8 mouse cellular contexts compared by ENCODE assay signal in the genomic region with DNA sequence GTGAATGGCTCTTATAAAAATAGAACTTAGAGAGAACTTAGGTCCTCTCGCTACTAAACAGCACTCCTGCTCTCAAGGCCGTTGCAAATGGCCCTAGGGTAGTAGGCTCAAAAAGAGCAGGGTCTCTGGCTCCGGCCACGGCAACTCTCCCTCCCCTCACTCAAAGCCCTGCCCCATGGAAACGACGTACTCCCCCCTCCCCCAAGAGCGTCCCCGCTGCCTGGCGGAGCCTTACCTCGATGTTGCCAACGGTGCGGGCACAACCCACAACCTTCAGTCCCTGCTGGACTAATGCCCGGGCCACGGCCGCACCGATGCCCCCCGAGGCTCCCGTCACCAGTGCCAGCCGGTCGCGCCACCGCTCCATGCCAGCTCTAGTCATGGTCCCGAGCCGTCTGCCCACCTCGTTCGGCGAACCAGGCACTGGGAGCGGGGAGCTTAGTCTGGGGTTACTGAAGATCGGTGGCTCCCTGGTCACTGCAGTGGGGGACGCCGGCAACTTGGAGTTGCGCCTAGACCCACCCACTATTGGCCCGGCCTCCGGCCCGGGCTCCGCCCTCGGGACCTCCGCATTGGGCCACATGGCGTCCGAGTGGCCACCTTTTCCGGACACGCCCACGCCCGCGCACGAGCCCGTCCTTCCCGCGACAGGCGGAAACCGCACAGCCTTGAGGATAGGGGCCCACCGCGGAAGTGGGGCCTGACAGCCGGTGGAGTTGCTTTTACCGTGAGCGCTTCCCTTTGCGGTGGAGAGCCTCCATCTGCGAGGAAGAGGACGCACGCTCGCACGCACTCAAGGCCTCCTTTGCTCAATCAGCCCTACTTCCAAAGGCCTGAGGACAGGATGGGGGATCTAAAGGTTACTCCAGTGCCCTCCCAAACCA. TPM values are rescaled to one million over a fixed set of nuclear protein-coding genes. Genes with fewer than 3 reads are reported as not detected.
DNase-seq lines count a peak whose midpoint lies in the region; ATAC-seq lines count a peak whose summit lies in the region.

Dhrs11 (minus strand) TSS at position 479 of the 884 bp plus-strand sequence.

- H3K4me3 ChIP-seq in intestine, embryonic 16.5 days (ENCODE audit: low read length): peak within 1 kb of the TSS; percentile 87
- peak within 1 kb of the TSS; percentile 85 for H3K4me3 ChIP-seq in midbrain, embryonic 10.5 days

- peaks cover 4% of the 10 kb centered on the region for H3K4me1 ChIP-seq in intestine, embryonic 16.5 days (ENCODE audit: control insufficient read depth, insufficient read depth, low read length)
- H3K4me1 ChIP-seq in midbrain, embryonic 10.5 days: peaks cover 21% of the 10 kb centered on the region

- peak; percentile 90 for ATAC-seq in intestine, embryonic 16.5 days

- intact Hi-C loops in left cerebral cortex, postnatal 36 days (cut with DNase I): no loop called here

- no peaks in the 10 kb centered on the region for H3K36me3 ChIP-seq in intestine, embryonic 16.5 days (ENCODE audit: control insufficient read depth, insufficient read depth, low read length)
- H3K36me3 ChIP-seq in midbrain, embryonic 10.5 days: peaks cover 36% of the 10 kb centered on the region

- peak within 1 kb of the TSS; percentile 86 for H3K4me2 ChIP-seq in intestine, embryonic 16.5 days (ENCODE audit: low read depth, low read length)

- H3K9me3 ChIP-seq in intestine, embryonic 16.5 days (ENCODE audit: control insufficient read depth, low read length): no peaks in the 10 kb centered on the region
- H3K9me3 ChIP-seq in midbrain, embryonic 10.5 days (replicated peaks): no peaks in the 10 kb centered on the region

- WGBS in intestine, embryonic 16.5 days: under 1% methylated on average over 61 of the region's 62 CpGs
- under 1% methylated on average over 62 of the region's 62 CpGs for WGBS in midbrain, embryonic 10.5 days

- H3K27me3 ChIP-seq in intestine, embryonic 16.5 days (replicated peaks; ENCODE audit: control insufficient read depth, insufficient read depth, low read length): no peaks in the 10 kb centered on the region
- no peaks in the 10 kb centered on the region for H3K27me3 ChIP-seq in midbrain, embryonic 10.5 days (ENCODE audit: low read depth, poor library complexity, severe bottlenecking)

- peak within 1 kb of the TSS; percentile 89 for H3K27ac ChIP-seq in intestine, embryonic 16.5 days (ENCODE audit: low read length)
- peak within 1 kb of the TSS; percentile 81 for H3K27ac ChIP-seq in midbrain, embryonic 10.5 days (replicated peaks)

- DNase-seq in adrenal gland, adult 8-10 months: peak; percentile 94
- peak; percentile 90 for DNase-seq in embryo, embryonic 9.5 days (ENCODE audit: extremely low spot score)
- peak; percentile 92 to 94 for DNase-seq in gastrocnemius, postnatal 4 days (ENCODE audit: low spot score in 2 of 2)
- peak; percentile 85 to 88 for DNase-seq in left cerebral cortex, postnatal 36 days (ENCODE audit: low spot score in 2 of 2)
- DNase-seq in midbrain, embryonic 10.5 days (ENCODE audit: low spot score): peak; percentile 89
- DNase-seq in right cerebral cortex, postnatal 36 days (ENCODE audit: low spot score in 2 of 2): peak; percentile 79 to 81
- DNase-seq in urinary bladder, postnatal 4 days (ENCODE audit: low spot score in 2 of 2): peak; percentile 92 to 93

- peak within 1 kb of the TSS; percentile 87 for H3K9ac ChIP-seq in intestine, embryonic 16.5 days (ENCODE audit: low read depth, low read length)

RNA-seq across cellular contexts. Expression of gene Dhrs11, which starts in this region (rescaled TPM):
- total RNA-seq in adrenal gland, adult 8-10 months (2022): 10 to 100 TPM; 45.7 to 58.0 (median 50.5) TPM
- 10 to 100 TPM; 13.7 to 16.9 TPM for total RNA-seq in gastrocnemius, postnatal 4 days (2021)
- 105 and 126 TPM in 2 replicates for polyA plus RNA-seq in intestine, embryonic 16.5 days (2015; fragmentation: Nextera tagmentation; extraction: Ambion mirVana)
- 1 to 10 TPM; 6.7 to 8.6 TPM for total RNA-seq in left cerebral cortex, postnatal 36 days (2021)
- 12.0 and 12.8 TPM in 2 replicates for polyA plus RNA-seq in midbrain, embryonic 10.5 days (2016; fragmentation: Nextera tagmentation; extraction: Ambion mirVana)

Comparison
In these comparisons a context has a peak if more than half of its experiments do, and no peak if none do; other contexts are left out.
1. Peak in every context shown above with its lines: DNase-seq, ATAC-seq, H3K4me3 ChIP-seq and H3K27ac ChIP-seq.